Mouse (Mus musculus) limb, embryonic 11.5 days (tissue): ENCODE measurements around the gene Cadm4. TPM values are rescaled to one million over a fixed set of nuclear protein-coding genes. Genes with fewer than 3 reads are reported as not detected.
A peak's percentile ranks its signal among the peaks of the same experiment; 100 is the strongest.

Experiments used
- ATAC-seq: fragments of 200-750 bp; cut with Nextera tagmentation; 2 replicates; pipeline ENCODE4 v1.8.0; 2017; ENCODE audit warnings: low read depth; ENCODE audit not compliant: insufficient number of reproducible peaks, low FRiP score, low TSS enrichment
- DNase-seq: peaks from one replicate; pipeline ENCODE4 v3.0.0-alpha.2; 2015; ENCODE audit warnings: low spot score
- H3K27ac ChIP-seq: fragments of 300-500 bp; sonication (generic); replicated peaks from 2 replicates; pipeline ENCODE4 v1.5.1; 2014; ENCODE audit warnings: low read depth, mild to moderate bottlenecking, low read length
- H3K27me3 ChIP-seq: fragments of 300-500 bp; sonication (generic); 2 replicates; pipeline ENCODE4 v1.6.1; 2014; ENCODE audit warnings: mild to moderate bottlenecking, low read length, mixed read lengths; ENCODE audit not compliant: control insufficient read depth, insufficient read depth
- H3K36me3 ChIP-seq: fragments of 300-500 bp; sonication (generic); 2 replicates; pipeline ENCODE4 v1.6.1; 2014; ENCODE audit warnings: mild to moderate bottlenecking, low read length, moderate library complexity, mixed read lengths; ENCODE audit not compliant: control insufficient read depth, insufficient read depth
- H3K4me1 ChIP-seq: fragments of 300-500 bp; sonication (generic); 2 replicates; pipeline ENCODE4 v1.6.1; 2014; ENCODE audit warnings: low read length, mixed read lengths; ENCODE audit not compliant: control insufficient read depth, insufficient read depth
- H3K4me2 ChIP-seq: fragments of 300-500 bp; sonication (generic); 2 replicates; pipeline ENCODE4 v1.6.1; 2014; ENCODE audit warnings: low read depth, mild to moderate bottlenecking, moderate library complexity; ENCODE audit not compliant: severe bottlenecking
- H3K4me3 ChIP-seq: fragments of 300-500 bp; sonication (generic); 2 replicates; pipeline ENCODE4 v1.5.1; 2014; ENCODE audit warnings: low read depth, low read length
- H3K9ac ChIP-seq: fragments of 300-500 bp; sonication (generic); 2 replicates; pipeline ENCODE4 v1.6.1; 2014; ENCODE audit warnings: mild to moderate bottlenecking, low read length
- H3K9me3 ChIP-seq: fragments of 300-500 bp; sonication (generic); 2 replicates; pipeline ENCODE4 v1.6.1; 2016; ENCODE audit warnings: low read length; ENCODE audit not compliant: control insufficient read depth
- WGBS: fragments of 180-500 bp; shearing (Covaris S2); extraction: QIAGEN DNeasy Blood & Tissue Kit; methylation state at CpG from one replicate; pipeline ENCODE4 v1.1.7; 2014; 5-methylcytosine and 5-hydroxymethylcytosine counted together
- polyA plus RNA-seq: library from polyadenylated mRNA; unstranded; fragments of >200 nt; fragmentation: Nextera tagmentation; extraction: Ambion mirVana; gene quantifications from 2 replicates; pipeline ENCODE4 v1.2.1, GENCODE M21; 2014

Cadm4 gene
- 1.9 and 2.2 TPM in 2 replicates for polyA plus RNA-seq

- under 1% methylated on average over 52 of the region's 83 CpGs for WGBS
- H3K4me1 ChIP-seq: peaks cover 5% of the 10 kb centered on the region
- peak within 1 kb of the TSS; percentile 91 for H3K4me2 ChIP-seq
- no peaks in the 10 kb centered on the region for H3K36me3 ChIP-seq
- H3K27ac ChIP-seq: no peak within 1 kb of the TSS
- H3K4me3 ChIP-seq: peak within 1 kb of the TSS; percentile 65
- peak; percentile 70 for ATAC-seq
- peak; percentile 94 for DNase-seq
- H3K9ac ChIP-seq: peak within 1 kb of the TSS; percentile 67
- no peaks in the 10 kb centered on the region; the same call in 1 of the 2 replicates for H3K9me3 ChIP-seq
- peaks cover 5% of the 10 kb centered on the region; the same call in 1 of the 2 replicates for H3K27me3 ChIP-seq
These were observed at the start of gene Cadm4 for GRCm38 (mm10) chr7:24481474-24482207. Gene Cadm4 (plus strand): TSS chr7:24482023.

DNA sequence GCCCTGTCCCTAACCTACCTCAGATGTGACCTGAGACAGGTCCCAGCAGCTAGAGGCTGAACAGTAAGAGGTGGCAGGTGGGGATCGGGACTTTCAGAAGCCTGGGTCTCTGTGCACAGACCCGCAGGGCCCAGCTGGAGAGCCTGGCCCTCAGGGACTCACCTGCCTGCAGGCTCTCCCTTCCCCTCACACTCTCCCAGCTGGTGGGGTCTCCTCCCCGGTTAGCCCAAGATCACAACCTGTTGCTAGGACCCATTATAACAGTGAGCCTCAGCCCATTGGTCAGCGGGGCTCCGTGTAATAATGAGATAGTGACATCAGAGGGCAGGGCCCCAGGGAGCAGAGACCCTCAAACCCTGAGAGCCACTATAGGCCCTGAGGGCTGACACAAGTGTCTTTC lies 46.5 kb upstream of the Cadm4 start:
- Histone ChIP-seq H3K9me3 (peaks cover 2% of the 10 kb centered on the region; the same call in 1 of the 2 replicates), H3K36me3 (no peaks in the 10 kb centered on the region), H3K27ac (no peak overlapping the region), H3K9ac (no peak overlapping the region), H3K4me1 (no peaks in the 10 kb centered on the region), H3K4me2 (no peak overlapping the region), H3K27me3 (peaks cover 11% of the 10 kb centered on the region), H3K4me3 (no peak overlapping the region)
- ATAC-seq (no peak; the same call in 1 of the 2 replicates), DNase-seq (no peak)
- 61% methylated on average over 5 of the region's 5 CpGs for WGBS

- H3K4me3 ChIP-seq: no peak overlapping the region
- WGBS: 80% methylated on average over 10 of the region's 10 CpGs
- H3K4me2 ChIP-seq: no peak overlapping the region
- H3K9me3 ChIP-seq: no peaks in the 10 kb centered on the region; the same call in 1 of the 2 replicates
- H3K36me3 ChIP-seq: no peaks in the 10 kb centered on the region
- no peak overlapping the region for H3K9ac ChIP-seq
- DNase-seq: no peak
- no peaks in the 10 kb centered on the region for H3K4me1 ChIP-seq
- ATAC-seq: no peak
- peaks cover 2% of the 10 kb centered on the region; the same call in 1 of the 2 replicates for H3K27me3 ChIP-seq
- H3K27ac ChIP-seq: no peak overlapping the region
These were observed 43.8 kb upstream of the Cadm4 start for GRCm38 (mm10) chr7:24437981-24438380.

DNA sequence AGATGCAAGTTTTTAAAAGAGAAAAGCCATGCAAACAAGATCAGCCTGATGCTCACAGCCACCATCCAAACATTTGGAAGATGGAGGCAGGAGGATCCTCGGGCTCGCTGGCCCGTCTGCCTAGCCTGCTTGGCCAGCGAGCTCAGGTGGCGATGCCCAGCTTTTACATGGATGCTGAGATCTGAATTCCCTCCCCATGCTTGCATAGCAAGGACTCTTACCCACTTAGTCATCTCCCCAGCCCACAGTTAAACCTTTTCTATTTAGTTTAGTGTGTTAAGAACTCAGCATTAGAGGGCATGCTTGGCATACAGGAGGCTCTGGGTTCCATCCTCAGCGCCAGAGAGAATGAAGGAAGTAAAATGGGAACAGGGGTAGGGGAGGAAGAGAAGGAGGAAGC lies 42.6 kb upstream of the Cadm4 start:
- Histone ChIP-seq H3K4me1 (no peaks in the 10 kb centered on the region), H3K27ac (no peak overlapping the region), H3K9ac (no peak overlapping the region), H3K36me3 (no peaks in the 10 kb centered on the region), H3K4me2 (no peak overlapping the region), H3K4me3 (no peak overlapping the region), H3K9me3 (no peaks in the 10 kb centered on the region), H3K27me3 (no peaks in the 10 kb centered on the region)
- no peak for DNase-seq
- WGBS: 81% methylated on average over 6 of the region's 6 CpGs
- ATAC-seq: no peak

DNA sequence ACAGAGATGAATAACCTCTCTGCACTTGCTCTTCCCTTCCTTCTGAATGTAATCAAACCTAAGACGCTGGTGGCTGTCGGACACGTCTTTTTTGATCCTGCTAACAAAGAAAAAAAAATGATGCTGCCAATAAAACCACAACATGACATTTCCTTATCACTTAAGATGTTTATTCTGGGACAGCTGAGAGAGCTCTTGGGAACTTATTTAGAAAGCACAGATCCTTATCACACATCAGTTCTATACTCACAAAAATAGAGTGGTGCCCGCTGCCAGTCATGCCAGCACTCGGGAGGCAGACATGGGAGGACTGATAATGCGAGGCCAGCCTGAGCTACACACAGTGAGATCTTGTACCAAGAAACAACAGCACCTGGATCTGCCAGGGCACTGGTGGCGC lies 41.9 kb upstream of the Cadm4 start:
- ATAC-seq: no peak
- Histone ChIP-seq H3K9me3 (no peaks in the 10 kb centered on the region), H3K27ac (no peak overlapping the region), H3K4me1 (no peaks in the 10 kb centered on the region), H3K27me3 (no peaks in the 10 kb centered on the region), H3K9ac (no peak overlapping the region), H3K4me2 (no peak overlapping the region), H3K36me3 (no peaks in the 10 kb centered on the region), H3K4me3 (no peak overlapping the region)
- WGBS: 79% methylated on average over 7 of the region's 7 CpGs
- no peak for DNase-seq

GRCm38 (mm10) chr7:24441785-24442184 lies 40.0 kb upstream of the Cadm4 start:
- WGBS: 9% methylated on average over 1 of the region's 1 CpGs
- ATAC-seq: no peak

DNA sequence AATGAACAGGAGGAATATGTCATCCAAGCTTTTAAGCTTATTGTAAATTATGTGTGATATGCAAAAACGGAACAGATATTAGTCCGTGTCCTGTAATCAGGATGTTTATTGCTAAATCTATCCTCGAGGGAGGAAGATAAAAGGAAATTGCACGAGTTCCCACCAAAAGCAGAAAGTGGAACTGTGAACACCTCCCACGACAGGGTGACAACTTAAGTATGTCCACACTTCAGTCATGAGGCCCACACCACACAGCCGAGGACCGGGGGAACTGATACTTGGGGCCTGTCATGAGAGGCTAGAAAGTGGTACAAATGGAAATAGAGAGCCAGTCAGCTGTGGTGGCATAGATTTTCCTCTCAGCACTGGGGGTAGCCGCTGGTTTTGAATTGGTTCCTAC lies 39.5 kb upstream of the Cadm4 start:
- Histone ChIP-seq H3K36me3 (no peaks in the 10 kb centered on the region), H3K4me1 (no peaks in the 10 kb centered on the region), H3K27me3 (no peaks in the 10 kb centered on the region), H3K9me3 (no peaks in the 10 kb centered on the region; the same call in 1 of the 2 replicates), H3K4me2 (no peak overlapping the region), H3K9ac (no peak overlapping the region), H3K27ac (no peak overlapping the region), H3K4me3 (no peak overlapping the region)
- DNase-seq: no peak
- WGBS: 80% methylated on average over 8 of the region's 8 CpGs
- no peak for ATAC-seq

More at GRCm38 (mm10) chr7:24441785-24442184, 40.0 kb upstream of the Cadm4 start:
- Histone ChIP-seq H3K9me3 (no peaks in the 10 kb centered on the region; the same call in 1 of the 2 replicates), H3K36me3 (no peaks in the 10 kb centered on the region), H3K27ac (no peak overlapping the region), H3K9ac (no peak overlapping the region), H3K4me2 (no peak overlapping the region), H3K27me3 (no peaks in the 10 kb centered on the region), H3K4me3 (no peak overlapping the region), H3K4me1 (no peaks in the 10 kb centered on the region)
- DNase-seq: peak; percentile 71

DNA sequence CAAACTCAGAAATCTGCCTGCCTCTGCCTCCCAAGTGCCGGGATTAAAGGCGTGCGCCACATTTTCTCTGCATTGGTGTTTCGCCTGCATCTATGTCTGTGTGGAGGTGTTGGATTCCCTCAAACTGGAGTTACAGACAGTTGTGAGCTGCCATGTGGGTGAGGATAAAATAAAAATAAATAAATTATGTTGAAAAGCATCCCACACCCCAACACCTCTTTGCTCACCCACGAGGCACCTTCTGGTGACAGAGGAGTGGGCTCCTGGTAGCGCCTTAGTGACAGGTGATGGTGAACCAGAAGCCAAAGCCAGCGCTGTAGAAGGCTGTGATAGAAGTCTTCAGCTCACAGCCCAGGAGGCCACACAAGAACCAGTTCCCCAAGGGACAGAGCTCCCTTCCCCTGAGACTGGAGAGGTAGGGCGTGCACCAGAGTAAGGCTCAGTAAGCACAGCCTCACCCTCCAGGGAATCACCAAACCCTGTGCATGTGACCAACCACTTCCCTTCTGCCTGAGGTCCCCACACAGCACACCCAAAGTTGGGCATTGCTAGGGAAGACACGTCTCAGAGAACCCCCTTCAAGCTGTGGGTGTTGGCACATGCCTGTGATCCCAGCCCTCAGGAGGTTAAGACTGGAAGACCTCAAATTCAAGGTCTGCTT lies 36.4 kb upstream of the Cadm4 start:
- 91% methylated on average over 9 of the region's 9 CpGs for WGBS
- no peak overlapping the region for H3K4me2 ChIP-seq
- H3K4me3 ChIP-seq: no peak overlapping the region
- no peaks in the 10 kb centered on the region for H3K27me3 ChIP-seq
- no peak overlapping the region for H3K27ac ChIP-seq
- DNase-seq (no peak), ATAC-seq (no peak)
- peaks cover 3% of the 10 kb centered on the region; the same call in 1 of the 2 replicates for H3K9me3 ChIP-seq
- H3K36me3 ChIP-seq: no peaks in the 10 kb centered on the region
- H3K9ac ChIP-seq: no peak overlapping the region
- H3K4me1 ChIP-seq: no peaks in the 10 kb centered on the region
